Mouse (Mus musculus) G1E (cell line): Measurements from ENCODE around the gene Gpr68.

Experiments used
- CTCF ChIP-seq: IDR thresholded peaks from 2 replicates; pipeline ENCODE4 v1.5.1; 2012; ENCODE audit warnings: low read depth, low read length, inconsistent platforms, mixed read lengths
- GATA2 ChIP-seq: IDR thresholded peaks from 2 replicates; pipeline ENCODE4 v1.6.1; 2012; ENCODE audit warnings: low read depth, low read length, inconsistent platforms, borderline replicate concordance
- TAL1 ChIP-seq: conservative IDR thresholded peaks from 2 replicates; pipeline ENCODE4 v1.6.1; 2012; ENCODE audit warnings: low read depth, low read length, inconsistent platforms, mixed read lengths

DNA sequence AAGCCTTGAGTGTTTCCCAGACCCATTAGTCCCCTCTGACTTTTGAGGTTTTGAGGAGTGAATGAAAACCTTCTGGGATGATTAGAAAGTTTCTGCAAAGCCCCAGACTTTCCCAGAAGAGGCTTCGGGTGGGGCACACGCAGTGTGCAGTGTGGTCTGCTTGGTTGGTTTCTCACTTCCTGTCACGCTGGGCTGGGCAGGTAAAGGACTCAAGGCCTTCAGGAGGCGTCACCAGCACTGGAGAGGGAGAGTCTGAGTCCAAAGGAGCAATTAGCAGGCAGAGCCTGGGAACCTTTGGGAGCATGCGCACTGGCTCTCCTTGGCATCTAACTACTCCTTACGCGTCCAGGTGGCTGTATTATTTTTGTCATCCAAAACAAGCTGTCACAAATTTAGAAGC lies 50.2 kb downstream of the Gpr68 start:
- TF ChIP-seq CTCF, result no peak
- no peak for TF ChIP-seq TAL1
- no peak for TF ChIP-seq GATA2
